Mouse (Mus musculus) T-cell, adult 2 months (primary cell): ENCODE results near the gene Kcnj14.

ENCODE experiments used
- DNase-seq: peaks from one replicate; pipeline ENCODE4 v3.0.0; 2022; ENCODE audit warnings: low spot score

Kcnj14 gene

DNA sequence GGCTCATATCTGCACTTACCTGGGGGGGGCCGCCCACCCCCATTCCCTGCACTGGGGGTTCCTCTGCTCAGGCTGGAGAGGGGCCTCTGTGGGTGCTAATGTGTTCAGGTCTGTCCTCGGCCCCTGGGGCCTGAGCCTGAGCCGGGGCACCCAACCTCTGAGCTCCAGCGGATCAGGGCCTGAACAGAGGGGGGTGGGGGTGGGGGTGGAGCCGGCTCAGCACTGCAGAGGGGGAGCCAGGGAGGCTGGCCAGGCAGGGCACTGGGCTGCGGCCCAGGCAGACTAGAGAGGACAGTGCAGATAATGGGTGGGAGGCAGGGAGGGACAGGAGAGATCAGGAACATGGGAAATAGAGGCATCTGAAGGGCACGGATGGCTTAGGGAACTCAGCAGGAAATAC is at the start of gene Kcnj14:
Kcnj14 (minus strand) TSS at position 185 of the 400 bp plus-strand sequence.
- DNase-seq = no peak

- peak; percentile 36 for DNase-seq
Measured at GRCm38 (mm10) chr7:45873061-45873947, 48.7 kb upstream of the Kcnj14 start.

DNA sequence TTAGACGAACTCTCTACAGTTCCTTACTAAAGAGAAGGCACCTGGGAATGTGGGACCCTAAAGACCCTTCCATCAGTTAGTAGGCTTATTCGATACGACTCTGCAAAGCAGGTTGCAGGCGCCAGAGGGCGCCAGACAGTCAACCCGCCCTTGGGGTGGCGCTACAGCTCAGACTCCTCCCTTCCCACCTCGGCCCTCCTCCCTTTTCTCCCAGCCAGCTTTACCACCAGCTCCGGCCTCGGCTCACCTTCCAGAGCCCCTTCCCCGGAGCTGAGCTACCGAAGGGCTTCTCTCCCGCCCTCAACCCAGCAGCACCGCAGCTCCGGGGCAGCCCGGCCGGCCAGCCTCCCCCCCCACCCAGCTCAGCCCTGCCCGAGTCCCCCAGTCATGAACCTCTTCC is 48.0 kb upstream of the Kcnj14 start, which contains the start of gene Kdelr1:
Kdelr1 (plus strand) TSS at position 149 of the 400 bp plus-strand sequence.
- peak; percentile 85 for DNase-seq

DNA sequence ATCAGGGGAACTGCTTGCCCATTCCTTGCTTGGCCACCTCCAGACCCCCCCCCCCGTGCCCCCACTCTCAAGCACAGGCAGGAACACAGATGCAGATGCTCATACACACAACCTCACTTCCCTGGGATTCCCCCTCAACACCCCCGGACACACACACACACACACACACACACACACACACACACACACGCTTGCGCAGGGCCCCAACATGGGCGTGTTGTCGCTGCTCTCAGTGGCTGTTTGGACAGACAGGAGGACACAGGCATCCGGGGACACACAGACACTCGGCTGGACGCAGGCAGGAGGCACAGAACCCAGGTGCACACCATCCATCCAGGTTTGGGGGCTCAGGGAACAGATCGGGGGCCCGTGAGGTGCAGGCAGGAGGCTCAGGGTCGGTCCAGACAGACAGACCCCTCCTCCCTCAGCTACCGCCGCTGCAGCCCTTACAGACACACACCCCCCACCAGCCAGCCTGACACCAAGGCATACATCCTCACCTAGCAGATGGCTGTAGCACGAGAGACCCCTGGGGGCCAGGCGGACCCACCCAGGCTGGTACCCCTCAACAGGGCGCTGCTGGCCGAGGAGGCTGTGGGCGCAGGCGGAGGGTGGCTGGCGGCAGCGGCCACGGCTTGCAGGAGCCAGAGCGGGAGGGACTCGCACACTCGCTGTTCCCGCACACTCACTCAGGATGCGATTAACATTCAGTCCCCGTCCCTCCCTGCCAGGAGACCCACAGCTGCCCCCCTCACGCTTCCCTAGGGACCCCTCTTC is 45.9 kb upstream of the Kcnj14 start:
- peak; percentile 45 for DNase-seq

- DNase-seq = peak; percentile 11
Measured at GRCm38 (mm10) chr7:45869787-45870186, 45.2 kb upstream of the Kcnj14 start.

DNA sequence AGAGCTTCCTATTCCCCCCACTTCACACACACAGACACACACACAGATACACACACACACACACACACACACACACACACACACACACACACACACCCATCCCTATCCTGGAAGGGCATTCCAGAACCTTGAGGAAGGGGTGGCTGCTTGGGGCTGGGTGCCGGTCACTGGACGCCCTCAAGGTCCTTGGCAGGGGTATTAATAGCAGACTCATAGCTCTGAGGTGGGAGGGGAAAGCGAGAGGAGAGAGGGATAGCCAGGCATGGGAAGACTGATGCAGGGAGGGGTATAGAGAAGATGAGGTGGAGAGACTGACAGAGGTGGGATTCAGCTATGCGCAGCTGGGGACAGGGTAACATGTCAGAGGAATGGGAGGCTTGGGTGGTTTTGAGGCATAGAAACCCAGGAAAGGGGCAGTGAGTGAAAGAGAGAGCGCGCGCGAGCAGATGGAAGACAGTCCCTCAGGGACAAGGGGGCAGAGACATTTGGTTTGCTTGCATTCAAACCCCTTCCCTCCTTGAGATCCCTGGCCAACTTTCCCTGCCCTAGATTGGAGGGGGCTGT is 44.6 kb upstream of the Kcnj14 start:
- no peak for DNase-seq

DNA sequence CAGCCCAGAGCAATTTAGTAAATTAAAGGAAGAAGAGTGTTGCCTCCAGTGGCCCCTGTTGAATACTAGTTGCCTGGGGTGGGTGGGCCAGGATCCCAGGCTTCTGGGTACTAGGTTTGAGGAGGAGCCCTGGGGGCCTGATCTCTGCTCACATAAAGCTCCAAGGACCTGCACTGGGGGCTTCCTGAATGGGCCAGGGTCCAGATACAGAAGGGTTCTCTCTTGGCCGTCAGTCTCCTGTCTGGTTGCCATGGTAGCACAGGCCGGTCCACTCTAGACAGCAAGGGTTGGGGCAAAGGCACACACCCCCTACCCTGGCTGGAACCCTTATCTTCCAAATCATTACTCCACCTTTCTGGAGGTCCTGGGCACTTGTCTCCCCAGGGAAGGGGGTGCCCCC is 43.3 kb upstream of the Kcnj14 start:
- no peak for DNase-seq

GRCm38 (mm10) chr7:45865925-45866910 is 41.6 kb upstream of the Kcnj14 start:
- peak; percentile 92 for DNase-seq

- no peak for DNase-seq
Measured at GRCm38 (mm10) chr7:45864435-45864834, 39.9 kb upstream of the Kcnj14 start.

DNA sequence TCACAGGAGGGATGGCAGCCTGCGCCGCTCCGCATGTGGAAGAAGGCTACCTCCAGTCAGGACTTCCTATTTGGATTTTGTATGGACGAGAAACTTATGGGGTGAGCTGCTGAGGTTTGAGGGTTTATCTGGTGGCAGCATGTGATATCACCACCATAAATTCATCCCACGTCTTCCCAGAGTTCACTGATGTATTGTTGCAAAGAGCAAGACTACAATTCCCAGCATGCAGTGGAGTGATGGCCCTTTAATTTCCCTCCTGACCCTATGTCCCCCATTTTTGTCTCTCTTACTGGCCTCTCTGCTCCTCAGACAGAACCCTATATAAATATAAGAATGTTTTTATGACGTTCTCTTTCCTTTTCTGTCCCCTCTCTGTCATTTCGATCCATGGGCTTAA is 38.2 kb upstream of the Kcnj14 start:
- DNase-seq = no peak

- DNase-seq = no peak
Measured at GRCm38 (mm10) chr7:45859008-45859407, 34.4 kb upstream of the Kcnj14 start.

DNA sequence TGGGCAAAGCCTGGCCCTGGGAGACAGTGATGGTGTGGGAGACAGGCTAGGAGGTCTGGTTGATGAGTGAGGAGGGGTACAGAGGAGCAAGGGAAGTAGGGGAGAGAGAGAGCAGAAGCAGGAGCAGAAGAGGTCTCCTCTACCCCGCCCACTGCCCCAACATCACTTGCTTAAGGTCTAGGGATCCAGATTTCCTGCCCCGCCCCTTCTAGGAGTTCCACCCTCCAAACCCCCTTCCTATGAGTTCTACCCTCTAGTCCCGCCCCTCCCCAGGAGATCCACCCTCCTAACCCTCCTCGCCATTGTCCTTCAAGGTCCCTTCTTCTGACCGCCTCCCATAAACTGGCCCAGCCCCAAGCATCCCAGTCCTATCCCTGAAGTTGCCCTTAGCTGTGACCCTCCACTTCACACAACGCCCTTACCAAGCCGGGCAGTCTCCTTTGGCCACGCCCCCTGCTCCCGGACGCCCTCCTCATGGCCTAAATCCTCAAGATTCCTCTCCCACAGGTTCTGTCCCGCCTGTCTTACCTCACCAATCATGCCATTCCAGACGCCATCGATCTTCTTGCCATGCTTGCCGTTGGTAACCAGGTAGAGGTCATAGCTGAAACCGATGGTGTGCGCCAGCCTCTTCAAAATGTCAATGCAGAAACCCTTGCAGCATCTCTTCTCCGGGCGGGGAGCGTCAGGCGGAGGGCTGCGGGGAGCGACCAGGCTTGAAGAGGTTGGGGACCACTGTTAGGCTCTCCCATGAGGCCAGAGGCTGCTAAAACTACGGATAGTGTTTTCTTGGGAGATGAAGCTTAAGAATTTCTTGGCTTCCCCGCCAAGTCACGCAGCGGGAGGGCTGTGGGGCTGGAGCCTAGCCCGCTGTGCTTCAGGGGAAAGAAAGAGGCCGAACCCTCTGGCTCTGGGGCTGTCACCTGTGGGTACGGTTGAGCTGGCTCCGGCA is 32.6 kb upstream of the Kcnj14 start:
- no peak for DNase-seq

- DNase-seq = no peak
Measured at GRCm38 (mm10) chr7:45853089-45853488, 28.5 kb upstream of the Kcnj14 start.

- no peak for DNase-seq
Measured at GRCm38 (mm10) chr7:45850661-45851060, 26.1 kb upstream of the Kcnj14 start.

- DNase-seq = no peak
Measured at GRCm38 (mm10) chr7:45848447-45849027, 24.0 kb upstream of the Kcnj14 start.

DNA sequence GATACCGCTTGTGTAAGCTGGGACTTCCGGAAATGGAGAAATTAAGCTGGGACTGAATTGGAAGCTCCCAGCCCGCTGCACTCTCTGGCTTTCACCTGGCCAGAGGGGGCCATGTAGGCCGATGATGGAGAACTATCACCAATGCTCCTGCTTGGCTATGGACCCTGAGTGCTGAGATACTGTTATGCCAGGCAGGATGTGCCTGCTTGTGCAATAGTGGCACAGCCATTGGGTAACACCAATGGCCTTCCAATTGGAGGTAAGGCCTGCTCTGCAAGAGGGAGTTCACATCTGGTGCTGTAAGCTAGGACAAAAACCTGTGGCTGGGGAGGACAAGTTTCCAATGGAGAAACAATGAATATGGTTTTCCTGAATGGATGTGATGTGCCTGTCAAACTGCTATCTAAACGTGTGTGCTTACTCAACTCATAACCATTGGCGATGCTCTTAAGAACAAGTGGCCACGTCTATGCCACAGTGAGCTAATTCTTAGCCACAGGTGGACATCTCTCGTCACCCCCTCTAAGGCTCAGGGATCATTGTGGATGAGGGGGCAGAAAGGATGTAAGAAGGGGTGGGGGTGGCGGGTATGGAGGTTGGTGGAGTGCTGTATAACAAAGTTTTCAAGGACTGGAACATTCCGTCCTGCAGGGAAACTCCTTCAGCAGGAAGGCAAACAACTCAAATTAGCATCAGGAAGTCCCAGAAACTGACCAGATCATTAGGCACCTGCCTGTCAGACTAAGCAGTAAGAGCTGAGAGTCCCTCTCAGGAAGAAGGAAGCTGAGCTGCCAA is 18.6 kb upstream of the Kcnj14 start:
- DNase-seq = no peak

- DNase-seq = no peak
Measured at GRCm38 (mm10) chr7:45833924-45834323, 9.3 kb upstream of the Kcnj14 start.

GRCm38 (mm10) chr7:45833148-45833790 is 8.7 kb upstream of the Kcnj14 start:
- no peak for DNase-seq

- no peak for DNase-seq
Measured at GRCm38 (mm10) chr7:45832428-45832827, 7.8 kb upstream of the Kcnj14 start.
